Mouse (Mus musculus) forebrain, embryonic 14.5 days (tissue): ENCODE measurements around the gene Rere. TPM values are rescaled to one million over a fixed set of nuclear protein-coding genes. Genes with fewer than 3 reads are reported as not detected.
"Not testable (repeated sequence)": the region's sequence is repeated elsewhere in the genome, so short reads cannot be mapped to it uniquely, and the experiment has no call there.

Source experiments
- ATAC-seq: fragments of 200-750 bp; cut with Nextera tagmentation; 2 replicates; pipeline ENCODE4 v1.8.0; 2017; ENCODE audit warnings: mild to moderate bottlenecking, moderate library complexity
- DNase-seq: peaks from one replicate; pipeline ENCODE4 v3.0.0-alpha.2; 2015; ENCODE audit warnings: low spot score
- H3K27ac ChIP-seq: fragments of 300-500 bp; sonication (generic); 2 replicates; pipeline ENCODE4 v1.5.1; 2014; ENCODE audit warnings: low read depth, mild to moderate bottlenecking, control low read depth, low read length, moderate library complexity
- H3K27me3 ChIP-seq: fragments of 300-500 bp; sonication (generic); replicated peaks from 2 replicates; pipeline ENCODE4 v1.6.1; 2014; ENCODE audit warnings: low read length, control low read depth, mixed read lengths; ENCODE audit not compliant: control insufficient read depth, insufficient read depth
- H3K36me3 ChIP-seq: fragments of 300-500 bp; sonication (generic); 2 replicates; pipeline ENCODE4 v1.6.1; 2014; ENCODE audit warnings: low read length, control low read depth; ENCODE audit not compliant: control insufficient read depth, insufficient read depth
- H3K4me1 ChIP-seq: fragments of 300-500 bp; sonication (generic); 2 replicates; pipeline ENCODE4 v1.6.1; 2014; ENCODE audit warnings: antibody characterized with exemption, low read length, control low read depth; ENCODE audit not compliant: control insufficient read depth, insufficient read depth
- H3K4me2 ChIP-seq: fragments of 300-500 bp; sonication (generic); 2 replicates; pipeline ENCODE4 v1.6.1; 2014; ENCODE audit warnings: mild to moderate bottlenecking, control low read depth, low read length
- H3K4me3 ChIP-seq: fragments of 300-500 bp; sonication (generic); 2 replicates; pipeline ENCODE4 v1.5.1; 2014; ENCODE audit warnings: low read depth, low read length, control low read depth
- H3K9ac ChIP-seq: fragments of 300-500 bp; sonication (generic); 2 replicates; pipeline ENCODE4 v1.6.1; 2014; ENCODE audit warnings: mild to moderate bottlenecking, low read length, control low read depth, moderate library complexity
- H3K9me3 ChIP-seq: fragments of 300-500 bp; sonication (generic); replicated peaks from 2 replicates; pipeline ENCODE4 v1.6.1; 2016; ENCODE audit warnings: low read length, control low read depth, mixed read lengths; ENCODE audit not compliant: control insufficient read depth
- WGBS: fragments of 180-500 bp; shearing (Covaris S2); extraction: QIAGEN DNeasy Blood & Tissue Kit; methylation state at CpG from one replicate; pipeline ENCODE4 v1.1.7; 2014; 5-methylcytosine and 5-hydroxymethylcytosine counted together
- polyA plus RNA-seq: library from polyadenylated mRNA; unstranded; fragments of >200 nt; fragmentation: Nextera tagmentation; extraction: Ambion mirVana; gene quantifications from 2 replicates; pipeline ENCODE4 v1.2.1, GENCODE M21; 2014

Gene Rere
- polyA plus RNA-seq, 1 experiment from 2014 or later, result 21.2 TPM

DNA sequence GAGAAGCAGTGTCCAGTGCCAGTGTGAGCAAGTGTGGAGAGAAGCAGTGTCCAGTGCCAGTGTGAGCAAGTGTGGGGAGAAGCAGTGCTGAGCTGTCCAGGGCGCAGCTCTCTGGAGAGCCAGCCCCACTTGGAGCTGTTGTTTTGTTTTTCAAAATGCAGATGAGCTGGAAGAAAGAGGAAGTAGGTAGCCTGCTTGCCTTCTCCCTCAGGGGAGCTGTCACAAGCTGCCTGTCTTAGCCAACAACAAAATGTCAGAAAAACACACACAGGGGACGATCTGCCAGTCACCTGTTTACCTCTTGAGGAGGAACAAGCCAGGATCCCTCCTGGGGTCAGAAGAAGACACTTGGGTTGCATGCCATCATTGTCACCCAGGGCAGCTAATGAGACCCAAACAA is 204.7 kb downstream of the Rere start:
- Histone ChIP-seq H3K27me3 (no peaks in the 10 kb centered on the region), H3K27ac (no peak overlapping the region), H3K9me3 (no peaks in the 10 kb centered on the region), H3K4me3 (no peak overlapping the region), H3K36me3 (peaks cover 7% of the 10 kb centered on the region; the same call in 1 of the 2 replicates), H3K4me1 (peaks cover 21% of the 10 kb centered on the region), H3K9ac (no peak overlapping the region), H3K4me2 (no peak overlapping the region)
- no peak for DNase-seq
- 27% methylated on average over 2 of the region's 2 CpGs for WGBS
- ATAC-seq, result no peak

DNA sequence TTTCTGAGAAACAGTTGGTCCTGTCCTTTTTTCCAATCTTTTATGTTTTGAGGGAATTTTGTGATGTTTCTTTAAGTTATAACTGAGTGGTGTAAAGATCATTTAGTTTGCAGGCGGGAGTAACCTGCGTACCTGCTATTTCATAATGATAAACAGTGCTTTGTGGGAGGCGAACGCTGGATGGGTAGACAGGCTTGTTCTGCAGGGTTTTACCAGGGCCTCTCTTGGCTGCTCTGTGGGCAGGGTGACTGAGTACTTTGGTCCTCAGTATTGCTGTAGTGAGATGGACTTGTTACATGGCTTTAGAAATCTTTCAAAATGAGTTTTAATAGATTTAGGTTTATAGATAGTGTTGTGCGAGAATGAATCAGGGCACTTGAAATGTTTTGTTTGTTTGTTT is 205.7 kb downstream of the Rere start:
- no peak overlapping the region for H3K4me2 ChIP-seq
- H3K27me3 ChIP-seq, result no peaks in the 10 kb centered on the region
- peaks cover 21% of the 10 kb centered on the region for H3K4me1 ChIP-seq
- H3K9ac ChIP-seq, result no peak overlapping the region
- H3K27ac ChIP-seq, result 0 out of 2 replicates have a peak overlapping the region, but pooled peaks have one; percentile 11
- no peak for DNase-seq
- 69% methylated on average over 5 of the region's 5 CpGs for WGBS
- ATAC-seq, result no peak
- no peak overlapping the region for H3K4me3 ChIP-seq
- H3K36me3 ChIP-seq, result peaks cover 5% of the 10 kb centered on the region; the same call in 1 of the 2 replicates
- H3K9me3 ChIP-seq, result no peaks in the 10 kb centered on the region

DNA sequence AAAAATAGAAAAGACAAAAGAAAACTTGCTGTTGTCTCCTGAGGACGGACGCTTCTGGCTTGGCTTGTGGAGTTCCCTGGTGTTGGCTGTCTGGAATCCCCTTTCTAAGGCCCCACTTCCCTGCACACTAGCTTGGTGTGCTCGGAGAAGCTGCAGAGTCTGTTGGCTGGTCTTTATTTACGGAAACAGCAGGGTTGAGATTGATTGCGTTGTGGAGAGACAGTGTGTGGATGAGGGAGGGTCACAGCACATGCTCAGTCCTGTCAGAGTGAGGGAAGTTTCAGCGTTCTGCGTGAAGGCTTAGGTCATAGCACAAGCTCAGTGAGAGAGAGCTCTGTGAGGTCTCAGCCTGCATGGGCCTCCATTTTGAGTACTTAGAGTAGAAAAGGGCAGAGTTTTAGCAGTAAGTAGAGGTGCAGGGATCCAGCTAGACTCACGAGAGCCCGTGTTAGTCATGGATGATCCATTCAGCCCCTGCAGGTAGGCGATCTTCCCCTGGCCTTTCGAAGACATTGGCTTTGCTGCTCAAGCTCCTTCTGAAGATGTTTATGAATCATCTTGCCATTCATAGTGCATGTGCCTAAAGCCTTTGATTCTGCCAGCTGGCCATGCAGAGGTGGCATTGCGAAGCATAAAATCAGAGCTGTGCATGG is 206.8 kb downstream of the Rere start:
- no peaks in the 10 kb centered on the region for H3K36me3 ChIP-seq
- peak; percentile 98 for ATAC-seq
- no peaks in the 10 kb centered on the region for H3K27me3 ChIP-seq
- peak overlapping the region; percentile 19 for H3K4me3 ChIP-seq
- peak overlapping the region; percentile 59 for H3K4me2 ChIP-seq
- 18% methylated on average over 12 of the region's 12 CpGs for WGBS
- peak; percentile 96 for DNase-seq
- peaks cover 21% of the 10 kb centered on the region for H3K4me1 ChIP-seq
- peak overlapping the region; percentile 33 for H3K9ac ChIP-seq
- no peaks in the 10 kb centered on the region for H3K9me3 ChIP-seq
- H3K27ac ChIP-seq, result peak overlapping the region; percentile 78

DNA sequence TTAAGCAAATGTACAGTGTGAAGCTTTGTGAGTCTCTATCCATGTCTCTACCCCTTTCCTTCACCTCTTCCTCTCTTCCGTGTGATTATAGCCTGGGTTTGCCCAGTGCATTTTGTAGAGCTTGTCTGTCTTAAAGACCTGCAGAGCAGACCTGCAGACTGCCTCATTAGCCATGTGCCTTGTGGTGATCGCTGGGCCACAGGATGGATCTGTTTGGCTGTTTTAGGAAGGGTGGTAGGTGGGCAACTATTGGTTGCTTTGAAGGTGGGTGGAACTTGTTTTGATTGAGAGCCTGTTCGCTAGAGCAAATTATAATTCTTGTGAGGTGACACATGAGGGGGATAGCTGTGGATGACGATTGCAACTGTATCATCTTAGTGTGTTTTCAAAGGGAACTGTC is 207.3 kb downstream of the Rere start:
- no peaks in the 10 kb centered on the region for H3K9me3 ChIP-seq
- H3K9ac ChIP-seq, result peak overlapping the region; percentile 33
- no peaks in the 10 kb centered on the region for H3K27me3 ChIP-seq
- peaks cover 21% of the 10 kb centered on the region for H3K4me1 ChIP-seq
- H3K27ac ChIP-seq, result peak overlapping the region; percentile 78
- WGBS, result 44% methylated on average over 4 of the region's 4 CpGs
- ATAC-seq, result no peak
- peak overlapping the region; percentile 19 for H3K4me3 ChIP-seq
- H3K36me3 ChIP-seq, result no peaks in the 10 kb centered on the region
- DNase-seq, result no peak
- H3K4me2 ChIP-seq, result peak overlapping the region; percentile 59

DNA sequence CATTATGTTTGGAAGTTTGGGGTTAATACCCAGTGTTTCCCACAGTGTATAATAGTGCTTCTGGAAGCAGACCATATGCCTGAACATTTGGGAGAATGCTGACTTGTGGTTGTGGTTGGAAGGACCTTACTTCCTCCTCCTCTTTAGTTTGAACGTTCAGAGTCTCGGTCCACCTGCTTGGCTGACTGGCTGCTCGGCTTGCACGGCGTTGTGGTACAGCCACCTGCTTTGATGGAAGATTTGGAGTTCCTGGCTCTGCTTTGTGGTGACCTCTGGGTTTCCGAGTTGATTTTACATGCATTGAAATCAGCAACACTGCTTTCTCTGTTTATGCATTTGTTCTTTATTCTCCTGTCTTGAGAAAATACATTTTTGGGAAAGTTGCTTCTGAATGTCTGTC is 208.6 kb downstream of the Rere start:
- ATAC-seq, result no peak
- no peak overlapping the region for H3K4me3 ChIP-seq
- peaks cover 21% of the 10 kb centered on the region for H3K4me1 ChIP-seq
- H3K9me3 ChIP-seq, result no peaks in the 10 kb centered on the region
- DNase-seq, result no peak
- WGBS, result 93% methylated on average over 6 of the region's 6 CpGs
- H3K36me3 ChIP-seq, result no peaks in the 10 kb centered on the region
- H3K27ac ChIP-seq, result no peak overlapping the region
- no peaks in the 10 kb centered on the region for H3K27me3 ChIP-seq
- H3K4me2 ChIP-seq, result no peak overlapping the region
- H3K9ac ChIP-seq, result no peak overlapping the region

DNA sequence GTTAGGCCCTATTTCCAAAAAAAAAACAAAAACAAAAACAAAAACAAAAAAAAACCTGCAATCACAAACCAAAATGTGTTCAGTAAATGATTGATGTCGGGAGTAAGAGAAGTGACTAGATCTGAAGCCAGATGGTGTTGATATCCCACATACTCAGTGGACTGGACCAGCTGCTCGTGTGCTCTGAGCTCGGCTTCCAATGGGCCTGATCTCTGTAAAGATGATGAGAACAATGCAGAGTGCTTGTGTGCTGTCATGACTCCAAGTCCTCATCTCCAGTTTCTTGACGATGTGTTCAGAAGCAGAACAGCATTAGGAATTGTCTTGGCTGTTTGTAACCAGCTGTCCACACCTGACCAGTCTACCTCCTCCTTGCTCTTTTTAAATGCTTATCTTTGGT is 210.3 kb downstream of the Rere start:
- no peak overlapping the region for H3K27ac ChIP-seq
- peak; percentile 41 for DNase-seq
- no peak for ATAC-seq
- H3K4me3 ChIP-seq, result no peak overlapping the region
- no peaks in the 10 kb centered on the region for H3K36me3 ChIP-seq
- no peak overlapping the region for H3K9ac ChIP-seq
- H3K27me3 ChIP-seq, result no peaks in the 10 kb centered on the region
- no peaks in the 10 kb centered on the region for H3K9me3 ChIP-seq
- H3K4me1 ChIP-seq, result peaks cover 21% of the 10 kb centered on the region
- H3K4me2 ChIP-seq, result no peak overlapping the region
- WGBS, result 62% methylated on average over 4 of the region's 4 CpGs

DNA sequence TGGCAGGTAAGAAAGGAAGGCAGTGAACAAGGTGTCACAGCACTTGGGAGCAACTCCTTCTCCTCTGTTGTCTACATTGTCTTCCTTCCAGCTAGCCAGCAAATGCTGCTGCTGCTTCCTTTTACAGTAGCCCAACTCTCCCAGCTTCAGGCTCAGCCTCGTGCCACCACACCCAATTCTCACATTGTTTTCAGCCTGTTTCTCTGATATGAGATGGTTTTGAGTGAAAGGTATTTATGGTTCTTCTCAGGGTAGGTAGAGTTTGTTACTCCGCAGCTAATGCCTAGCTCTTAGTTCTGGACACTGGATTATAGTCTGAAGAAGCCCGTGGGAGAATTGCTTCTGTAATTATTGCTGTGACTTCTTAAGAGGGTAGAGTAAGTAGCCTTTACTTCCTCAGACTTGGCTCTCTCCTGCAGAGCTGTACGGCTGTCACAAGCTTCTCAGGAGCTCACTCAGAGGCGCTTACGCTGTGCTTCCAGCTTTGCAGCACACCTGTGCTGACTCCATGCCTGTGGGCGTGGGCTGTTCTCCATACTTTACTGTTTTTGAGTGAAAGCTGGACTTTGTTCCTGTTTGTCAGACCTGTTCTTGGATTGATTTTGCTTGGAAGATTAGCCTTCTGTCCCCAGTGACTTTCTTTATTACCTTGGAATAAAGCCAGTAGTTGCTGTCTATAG is 212.0 kb downstream of the Rere start:
- Histone ChIP-seq H3K27ac (no peak overlapping the region), H3K9me3 (no peaks in the 10 kb centered on the region), H3K4me3 (no peak overlapping the region), H3K36me3 (no peaks in the 10 kb centered on the region), H3K4me1 (peaks cover 8% of the 10 kb centered on the region; the same call in 1 of the 2 replicates), H3K27me3 (no peaks in the 10 kb centered on the region), H3K4me2 (no peak overlapping the region), H3K9ac (no peak overlapping the region)
- 92% methylated on average over 7 of the region's 7 CpGs for WGBS
- DNase-seq (no peak), ATAC-seq (no peak)

DNA sequence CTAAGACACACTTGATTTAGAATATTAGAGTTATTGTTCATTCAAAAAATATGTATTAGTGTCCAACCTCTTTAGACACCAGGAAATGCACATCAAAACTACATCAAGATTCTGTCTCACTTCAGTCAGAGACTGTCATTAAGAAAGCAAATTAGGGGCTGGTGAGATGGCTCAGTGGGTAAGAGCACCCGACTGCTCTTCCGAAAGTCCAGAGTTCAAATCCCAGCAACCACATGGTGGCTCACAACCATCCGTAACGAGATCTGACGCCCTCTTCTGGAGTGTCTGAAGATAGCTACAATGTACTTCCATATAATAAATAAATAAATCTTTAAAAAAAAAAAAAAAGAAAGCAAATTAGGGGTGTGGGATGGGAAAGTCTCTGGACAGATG is 212.5 kb downstream of the Rere start:
- ATAC-seq, H3K27me3 ChIP-seq, DNase-seq, H3K9ac ChIP-seq, H3K27ac ChIP-seq, H3K9me3 ChIP-seq, H3K4me3 ChIP-seq, H3K4me2 ChIP-seq, H3K4me1 ChIP-seq, H3K36me3 ChIP-seq: not testable (repeated sequence)
- 89% methylated on average over 2 of the region's 5 CpGs for WGBS

DNA sequence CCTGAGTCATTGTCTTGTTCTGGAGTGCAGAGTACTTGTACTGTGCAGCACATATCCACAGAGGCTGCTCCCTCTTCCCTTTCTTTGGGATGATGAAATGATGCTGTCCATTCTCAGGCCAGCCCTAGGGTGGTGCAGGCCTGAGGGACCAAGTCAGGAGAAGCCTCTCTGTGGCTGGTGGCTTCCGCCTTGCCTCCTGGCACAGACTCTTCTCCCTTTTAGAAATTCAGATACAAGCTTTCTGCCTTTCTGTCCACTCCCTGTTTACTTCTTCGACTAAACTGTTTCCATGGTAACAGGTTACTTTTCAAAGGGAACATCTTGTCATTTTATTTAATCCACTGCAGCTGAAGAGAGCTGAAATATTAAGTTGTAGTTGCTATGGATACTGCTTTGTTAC is 214.1 kb downstream of the Rere start:
- no peaks in the 10 kb centered on the region for H3K4me1 ChIP-seq
- peak; percentile 58 for DNase-seq
- H3K9ac ChIP-seq, result peak overlapping the region; percentile 18; the same call in 1 of the 2 replicates
- no peaks in the 10 kb centered on the region for H3K27me3 ChIP-seq
- H3K9me3 ChIP-seq, result no peaks in the 10 kb centered on the region
- 58% methylated on average over 2 of the region's 2 CpGs for WGBS
- no peak overlapping the region for H3K27ac ChIP-seq
- no peak overlapping the region for H3K4me2 ChIP-seq
- H3K36me3 ChIP-seq, result 0 out of 2 replicates have a peak, but pooled peaks cover 3% of the 10 kb centered on the region
- peak; percentile 34; the same call in 1 of the 2 replicates for ATAC-seq
- H3K4me3 ChIP-seq, result no peak overlapping the region
